In genomic region chr13:63627184-63627893, GRCm38 (mm10) we compare ENCODE assay signal across 8 mouse cellular contexts. TPM values are rescaled to one million over a fixed set of nuclear protein-coding genes. Genes with fewer than 3 reads are reported as not detected.
DNase-seq lines count a peak whose midpoint lies in the region; ATAC-seq lines count a peak whose summit lies in the region.

No protein-coding gene starts in this region.

- intact Hi-C loops in heart, postnatal 14 days (cut with DNase I) = no loop called here

- H3K9me3 ChIP-seq in intestine, embryonic 14.5 days (ENCODE audit: control insufficient read depth, low read length) = no peaks in the 10 kb centered on the region
- H3K9me3 ChIP-seq in neural tube, embryonic 15.5 days (replicated peaks) = no peaks in the 10 kb centered on the region

- H3K4me3 ChIP-seq in intestine, embryonic 14.5 days (ENCODE audit: low read depth, low read length) = peak overlapping the region; percentile 28
- H3K4me3 ChIP-seq in neural tube, embryonic 15.5 days (replicated peaks) = peak overlapping the region; percentile 22

- H3K27me3 ChIP-seq in intestine, embryonic 14.5 days (replicated peaks; ENCODE audit: control insufficient read depth, insufficient read depth, low read length) = no peaks in the 10 kb centered on the region
- H3K27me3 ChIP-seq in neural tube, embryonic 15.5 days (replicated peaks) = no peaks in the 10 kb centered on the region

- 0 out of 2 replicates have a peak, but pooled peaks cover 6% of the 10 kb centered on the region for H3K4me1 ChIP-seq in intestine, embryonic 14.5 days (replicated peaks; ENCODE audit: control insufficient read depth, insufficient read depth, low read length)
- H3K4me1 ChIP-seq in neural tube, embryonic 15.5 days = peaks cover 4% of the 10 kb centered on the region; the same call in 1 of the 2 replicates

- peak overlapping the region; percentile 2; the same call in 1 of the 2 replicates for H3K9ac ChIP-seq in intestine, embryonic 14.5 days (ENCODE audit: low read length)
- H3K9ac ChIP-seq in neural tube, embryonic 15.5 days (replicated peaks) = no peak overlapping the region

- DNase-seq in adrenal gland, postnatal 14 days = peak; percentile 42
- DNase-seq in adrenal gland, postnatal 25 days = no peak
- DNase-seq in lung, postnatal 10 days = peak; percentile 29
- no peak for DNase-seq in lung, postnatal 25 days (ENCODE audit: low spot score)
- peak; percentile 66 for DNase-seq in intestine, embryonic 14.5 days (ENCODE audit: low spot score)
- DNase-seq in urinary bladder, postnatal 4 days (ENCODE audit: low spot score in 2 of 2) = no peak
- DNase-seq in heart, postnatal 14 days = no peak

- peak overlapping the region; percentile 49 for H3K4me2 ChIP-seq in intestine, embryonic 14.5 days (ENCODE audit: low read length)
- peak overlapping the region; percentile 53 for H3K4me2 ChIP-seq in neural tube, embryonic 15.5 days

- no peaks in the 10 kb centered on the region for H3K36me3 ChIP-seq in intestine, embryonic 14.5 days (ENCODE audit: control insufficient read depth, insufficient read depth, low read length)
- H3K36me3 ChIP-seq in neural tube, embryonic 15.5 days = no peaks in the 10 kb centered on the region

- ATAC-seq in intestine, embryonic 14.5 days (replicated peaks; ENCODE audit: low FRiP score, low TSS enrichment, low read depth) = peak; percentile 83
- peak; percentile 83; the same call in 1 of the 2 replicates for ATAC-seq in neural tube, embryonic 15.5 days (ENCODE audit: low FRiP score)

- peak overlapping the region; percentile 76 for H3K27ac ChIP-seq in intestine, embryonic 14.5 days (ENCODE audit: low read depth)
- peak overlapping the region; percentile 51 for H3K27ac ChIP-seq in neural tube, embryonic 15.5 days (replicated peaks)

- WGBS in intestine, embryonic 14.5 days = 12% methylated on average over 20 of the region's 20 CpGs
- 6% methylated on average over 20 of the region's 20 CpGs for WGBS in neural tube, embryonic 15.5 days

RNA-seq across cellular contexts. Expression of gene Ptch1, which starts 53.9 kb away (rescaled TPM):
- 38.6 and 39.5 TPM in 2 replicates for total RNA-seq in adrenal gland, postnatal 14 days (2021)
- total RNA-seq in adrenal gland, postnatal 25 days (2021) = 33.9 and 53.6 TPM in 2 replicates
- 62.8 and 68.0 TPM in 2 replicates for polyA plus RNA-seq in intestine, embryonic 14.5 days (2014; fragmentation: Nextera tagmentation; extraction: Ambion mirVana)
- polyA plus RNA-seq in neural tube, embryonic 15.5 days (2015; fragmentation: Nextera tagmentation; extraction: Ambion mirVana) = 16.9 and 17.5 TPM in 2 replicates
- 10 to 100 TPM; 12.0 to 16.1 TPM for total RNA-seq in heart, postnatal 14 days (2021)

Comparison
In these comparisons a context has a peak if more than half of its experiments do, and no peak if none do; other contexts are left out.
1. DNase-seq: peak in adrenal gland, postnatal 14 days (single experiment), lung, postnatal 10 days (single experiment) and intestine, embryonic 14.5 days (single experiment); none in adrenal gland, postnatal 25 days (single experiment), lung, postnatal 25 days (single experiment), urinary bladder, postnatal 4 days (0 of 2) and heart, postnatal 14 days (0 of 2).